Mouse (Mus musculus) left cerebral cortex, adult 18-20 months (tissue): ENCODE results near the gene Srrm2. TPM values are rescaled to one million over a fixed set of nuclear protein-coding genes. Genes with fewer than 3 reads are reported as not detected.
"Not testable (repeated sequence)": the region's sequence is repeated elsewhere in the genome, so short reads cannot be mapped to it uniquely, and the experiment has no call there.

Source experiments
- DNase-seq, 2 experiments: peaks; one replicate each; pipeline ENCODE4 v3.0.0; 2021 to 2022; ENCODE audit warnings: low spot score in 2 of 2, mixed read lengths in 1 of 2
- total RNA-seq, 2 experiments: library from RNA; stranded (reverse); gene quantifications; 2 replicates each; pipeline ENCODE4 v1.2.3; 2021

Gene Srrm2
- total RNA-seq, 2 experiments from 2014 or later: 548 to 585 TPM

DNA sequence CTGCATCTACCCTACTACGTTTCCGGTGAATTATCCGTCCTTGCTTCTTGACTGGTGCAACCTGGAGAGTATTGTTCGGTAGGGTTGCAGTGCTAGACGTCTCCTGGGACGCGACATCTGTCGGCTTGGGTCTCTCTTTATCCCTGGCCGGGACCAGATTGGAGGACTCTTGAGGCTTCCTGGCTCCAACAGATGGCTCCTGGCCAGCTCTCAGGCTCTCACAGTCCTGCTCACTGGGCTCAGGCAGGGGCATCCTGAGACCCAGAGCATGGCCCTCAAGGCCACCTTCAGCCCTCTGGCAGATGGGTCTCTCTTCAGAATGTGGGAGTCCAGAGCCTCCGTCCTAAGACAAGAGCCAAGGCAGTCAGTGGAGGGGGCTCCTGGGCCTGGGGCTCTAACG lies 27.4 kb upstream of the Srrm2 start:
- DNase-seq: no peak

DNA sequence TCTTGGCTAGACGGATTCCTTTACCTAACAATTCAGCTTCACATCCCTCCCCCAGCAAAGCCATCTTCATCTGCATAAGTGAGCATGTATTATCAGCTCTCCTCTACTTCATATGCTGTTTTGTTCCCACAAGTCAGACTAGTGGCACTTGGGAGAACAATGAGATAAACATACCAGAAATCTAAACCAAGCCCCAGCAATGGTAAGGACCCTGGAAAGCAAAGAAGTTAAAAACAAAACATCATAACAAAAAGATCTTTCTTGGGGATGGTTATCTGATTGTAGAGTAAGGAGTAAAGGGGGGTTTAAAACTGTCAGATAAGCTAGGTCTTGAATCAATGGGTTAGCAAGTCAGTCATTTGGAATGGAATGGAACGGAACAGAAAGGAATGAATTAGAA lies 19.8 kb upstream of the Srrm2 start:
- no peak for DNase-seq

DNA sequence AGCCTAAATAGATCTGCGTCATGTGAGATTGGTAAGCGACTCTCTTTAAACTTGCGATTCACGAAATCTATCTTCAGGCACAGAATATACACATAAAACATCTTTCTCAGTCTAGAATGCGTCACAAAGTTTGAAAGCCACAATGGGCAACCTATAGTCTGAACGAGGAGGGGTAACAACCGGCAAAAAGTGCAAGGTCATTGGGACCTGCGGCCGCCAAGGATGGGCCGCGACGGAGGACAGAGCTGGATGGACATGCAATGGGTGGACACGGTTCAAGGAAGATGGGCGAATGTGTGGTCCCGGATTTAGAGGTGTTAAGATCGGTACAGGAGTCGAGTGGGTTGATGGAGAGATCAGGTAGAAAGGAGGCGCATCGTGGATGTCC lies 19.4 kb upstream of the Srrm2 start:
- DNase-seq: peak in 1 of 2 experiments; percentile 43

DNA sequence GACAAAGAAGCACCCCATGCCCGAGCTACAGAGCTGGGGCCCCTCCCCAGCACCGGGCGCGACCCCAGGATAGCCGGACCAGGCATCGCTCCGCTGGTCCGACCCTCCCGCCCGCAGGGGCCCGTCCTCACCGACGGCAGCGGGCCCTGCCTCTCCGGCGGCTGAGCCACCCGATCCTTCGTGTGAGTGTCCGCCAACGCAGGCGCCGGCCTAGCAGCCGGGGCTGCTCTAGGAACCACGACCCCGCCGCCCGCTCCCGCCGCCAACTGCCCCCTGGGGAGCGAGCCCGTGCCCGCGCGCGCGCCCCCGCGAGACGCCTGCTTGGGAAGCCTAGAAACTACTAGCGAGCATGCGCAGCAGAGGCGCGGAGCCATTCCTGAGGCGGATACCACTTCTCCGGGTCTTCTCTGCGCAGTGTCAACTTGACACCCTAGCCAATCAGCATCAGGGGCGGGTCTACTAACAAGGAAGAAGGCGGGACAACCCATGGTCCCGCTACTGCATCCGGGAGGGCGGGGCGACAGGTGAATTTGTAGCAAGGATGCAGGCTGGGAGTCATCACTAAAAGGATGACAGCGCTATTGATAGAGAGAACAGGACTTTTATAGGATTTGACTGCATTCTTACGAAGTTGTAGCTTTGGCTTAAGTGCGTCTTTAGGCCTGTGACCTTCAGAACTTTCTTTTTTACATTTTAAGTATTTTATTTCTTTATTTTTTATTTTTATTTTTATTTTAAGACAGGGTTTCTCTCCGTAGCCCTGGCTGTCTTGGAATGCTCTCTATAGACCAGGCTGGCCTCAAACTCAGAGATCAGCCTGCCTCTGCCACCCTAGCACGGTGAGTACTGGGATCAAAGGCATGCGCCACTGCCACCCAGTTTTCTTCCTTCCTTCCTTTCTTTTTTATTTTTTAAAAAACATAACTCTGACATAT lies 18.8 kb upstream of the Srrm2 start, which contains the start of gene Flywch1:
Flywch1 (minus strand) TSS at position 319 of the 935 bp plus-strand sequence.
- DNase-seq: peak; percentile 98 to 99

DNA sequence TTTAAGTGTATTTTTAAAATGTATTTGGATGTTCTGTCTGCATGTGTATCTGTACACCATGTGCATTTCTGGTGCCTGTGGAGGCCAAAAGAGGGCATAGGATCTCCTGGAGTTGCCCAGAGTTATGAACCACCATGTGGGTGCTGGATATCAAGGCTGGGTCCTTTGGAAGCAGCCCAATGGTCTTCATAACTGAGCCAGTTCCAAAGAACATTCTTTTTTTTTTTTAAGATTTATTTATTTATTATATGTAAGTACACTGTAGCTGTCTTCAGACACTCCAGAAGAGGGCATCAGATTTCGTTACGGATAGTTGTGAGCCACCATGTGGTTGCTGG lies 18.1 kb upstream of the Srrm2 start:
- not testable (repeated sequence) for DNase-seq

DNA sequence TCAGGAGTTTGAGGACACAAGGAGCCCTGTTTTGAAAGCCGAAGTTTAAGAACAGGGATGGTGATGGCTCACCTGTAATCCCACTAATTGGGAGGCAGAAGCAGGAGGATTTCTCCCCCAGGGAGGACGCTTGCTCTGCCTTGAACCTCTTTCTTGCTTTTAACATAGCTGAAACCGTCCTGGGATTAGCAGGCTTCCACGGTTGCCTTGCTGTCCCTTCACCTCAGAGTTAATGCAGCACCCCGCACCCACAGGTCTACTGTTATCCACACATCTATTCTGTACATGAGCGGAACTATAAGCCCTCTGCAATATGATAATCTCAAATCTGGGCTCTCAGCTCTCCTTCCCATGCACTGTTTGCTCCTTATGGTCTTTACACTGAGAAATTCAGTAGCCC lies 16.7 kb upstream of the Srrm2 start:
- no peak for DNase-seq

DNA sequence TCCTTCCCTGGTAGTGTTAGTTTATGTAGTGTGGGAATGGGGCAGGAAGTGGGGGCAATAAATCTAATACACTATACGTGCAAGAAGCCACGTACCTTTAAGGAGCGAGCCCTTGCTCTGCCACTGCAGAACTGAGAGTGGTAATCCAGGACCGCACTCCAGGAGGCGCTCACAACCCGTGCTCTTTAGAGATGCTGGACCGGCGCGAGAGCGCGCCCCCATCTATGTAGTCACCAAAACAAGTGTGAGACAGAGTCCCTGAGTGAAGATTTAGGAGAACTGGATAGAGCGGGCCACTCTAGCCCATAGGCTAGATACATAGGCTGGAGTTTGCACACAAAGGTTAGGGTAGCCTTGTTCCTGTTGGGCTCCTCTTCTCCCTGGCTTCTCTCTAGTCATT lies 16.2 kb upstream of the Srrm2 start:
- DNase-seq: peak; percentile 83 to 84

DNA sequence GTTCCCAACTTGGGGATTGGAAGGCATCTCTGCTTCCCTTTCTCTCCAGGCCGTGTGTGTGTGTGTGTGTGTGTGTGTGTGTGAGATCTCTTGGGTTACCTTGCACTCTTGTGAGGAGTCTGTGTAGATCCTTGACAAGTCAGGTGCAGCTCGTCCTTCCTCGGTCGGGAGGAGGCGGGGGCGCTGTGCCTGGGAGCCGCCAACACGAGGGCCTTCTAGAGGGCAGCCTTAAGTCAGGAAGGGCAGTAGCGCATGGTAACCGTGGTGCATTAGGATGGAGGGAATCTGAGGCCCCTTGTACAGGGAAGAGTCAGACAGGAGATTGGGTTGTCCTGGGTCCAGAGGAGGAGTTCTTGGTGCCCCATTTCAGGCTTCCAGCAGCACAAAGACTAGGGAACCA lies 14.1 kb upstream of the Srrm2 start:
- no peak for DNase-seq

DNA sequence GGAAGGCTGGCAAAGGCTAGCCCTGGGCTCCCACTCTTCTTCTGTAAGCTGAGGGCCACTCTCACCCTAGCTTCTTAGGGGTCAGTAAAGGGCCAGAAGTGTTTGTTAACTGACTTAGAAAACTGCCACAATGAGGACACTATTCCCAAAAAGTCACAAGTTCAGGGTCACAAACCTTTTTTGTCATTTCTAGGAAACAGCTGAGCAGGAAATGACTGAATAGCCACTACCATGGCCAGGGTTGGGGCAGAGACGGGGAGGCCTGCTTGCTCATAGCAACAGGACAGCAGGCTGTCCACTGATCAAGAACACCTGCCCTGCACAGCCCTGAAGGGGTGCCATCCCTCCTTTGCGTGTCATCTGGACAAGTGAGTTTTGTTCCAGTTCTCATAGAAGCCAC lies 13.2 kb upstream of the Srrm2 start:
- DNase-seq: no peak

DNA sequence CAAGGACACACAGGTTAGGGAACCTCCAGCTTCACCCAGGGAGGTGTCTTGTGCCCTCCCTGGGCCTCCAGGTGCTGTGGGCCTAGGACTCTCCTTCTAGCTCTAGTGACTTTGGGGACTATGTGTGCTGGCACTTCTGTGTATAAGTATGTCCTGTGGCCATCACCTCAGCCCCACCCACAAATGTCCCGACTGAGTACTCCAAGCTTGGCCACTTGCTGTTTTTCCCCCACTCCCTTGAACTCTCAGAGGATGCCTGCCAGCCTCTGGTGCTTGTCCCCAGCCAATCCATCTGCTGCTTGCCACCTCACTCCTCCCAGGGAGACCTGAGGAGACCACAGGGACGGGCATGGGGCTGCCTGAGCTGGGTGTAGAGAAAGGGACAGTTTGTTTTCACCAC lies 11.9 kb upstream of the Srrm2 start:
- DNase-seq: no peak

DNA sequence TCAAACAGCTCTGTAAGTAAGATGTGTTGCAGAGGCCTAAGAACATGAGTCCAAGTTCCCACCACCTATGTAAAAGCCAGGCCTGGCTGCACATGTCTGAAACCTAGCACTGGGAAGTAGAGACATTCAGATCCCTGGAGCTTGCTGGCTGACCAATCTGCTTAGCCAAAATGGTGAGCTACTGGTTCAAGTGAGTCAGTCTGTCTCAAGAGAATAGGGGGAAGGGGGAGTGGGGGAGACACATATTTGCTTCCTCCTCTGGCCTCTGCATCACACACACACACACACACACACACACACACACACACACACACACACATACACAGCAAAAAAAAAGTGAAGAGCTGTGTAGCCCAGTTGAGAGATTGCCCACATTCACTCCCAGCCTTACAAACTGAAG lies 7.0 kb upstream of the Srrm2 start:
- no peak for DNase-seq

DNA sequence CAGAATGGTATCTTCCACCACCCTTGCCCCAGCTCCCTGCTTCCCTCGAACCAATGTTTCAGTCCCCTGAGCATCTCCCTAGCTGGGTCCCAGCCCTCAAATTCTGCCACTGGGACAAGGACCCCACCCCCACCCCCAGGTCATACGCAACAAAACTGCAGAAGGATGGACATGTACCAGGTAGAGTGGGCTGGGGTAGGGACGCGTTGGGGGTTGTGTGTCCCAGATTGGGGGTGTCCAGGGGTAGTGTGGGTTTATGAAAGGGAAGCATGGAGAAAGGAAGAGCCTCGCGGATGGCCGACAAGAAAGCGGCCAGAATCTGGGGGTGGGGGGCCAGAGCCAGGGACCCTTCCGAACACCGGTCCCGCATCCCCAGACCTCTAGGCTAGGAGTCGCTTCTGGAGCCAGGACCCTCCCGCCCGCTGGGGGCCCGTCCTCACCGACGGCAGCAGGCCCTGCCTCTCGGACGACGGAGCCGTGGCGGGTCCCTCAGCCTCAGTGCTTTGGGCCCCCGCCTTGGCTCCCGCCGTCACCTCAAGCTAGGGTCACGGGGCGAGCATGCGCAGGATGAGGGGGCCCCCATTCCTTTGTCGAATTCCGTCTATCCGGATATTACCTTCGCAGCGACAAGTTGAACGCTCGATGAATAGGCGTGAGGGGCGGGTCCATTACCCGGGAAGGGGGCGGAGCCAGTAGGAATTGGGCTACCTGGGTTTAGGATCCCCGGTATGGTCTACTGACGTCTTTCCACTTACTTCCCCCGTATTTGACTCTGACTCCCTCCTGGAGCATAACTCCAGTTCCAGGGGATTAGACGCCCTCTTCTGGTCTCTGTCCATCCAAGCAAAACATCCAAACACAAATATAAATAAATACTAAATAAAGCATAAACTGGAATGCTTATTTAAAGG lies 4.5 kb upstream of the Srrm2 start, which contains the start of gene Flywch2:
Flywch2 (minus strand) TSS at position 521 of the 911 bp plus-strand sequence.
- peak; percentile 78 to 82 for DNase-seq

DNA sequence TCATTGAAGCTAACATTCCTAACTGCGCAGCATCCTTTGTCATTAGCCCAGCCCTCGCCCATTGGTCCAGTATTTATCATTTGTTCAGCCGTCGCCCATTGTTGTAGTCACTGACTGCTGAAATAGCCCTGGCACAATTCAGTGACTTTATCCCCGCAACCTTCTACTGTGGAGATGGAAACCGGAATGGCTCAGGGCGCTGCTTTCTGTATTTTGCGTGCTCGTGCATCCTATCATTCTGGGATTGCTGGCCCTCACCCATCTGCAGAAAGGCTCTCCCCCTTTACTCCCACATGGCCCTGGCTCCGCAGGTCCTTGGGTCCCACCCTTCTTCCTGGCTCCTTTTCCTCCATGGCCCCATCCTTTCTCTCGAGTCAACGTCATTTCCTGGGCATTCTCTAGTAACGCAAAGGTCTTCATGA lies 3.8 kb upstream of the Srrm2 start:
- DNase-seq: peak; percentile 18 to 28

DNA sequence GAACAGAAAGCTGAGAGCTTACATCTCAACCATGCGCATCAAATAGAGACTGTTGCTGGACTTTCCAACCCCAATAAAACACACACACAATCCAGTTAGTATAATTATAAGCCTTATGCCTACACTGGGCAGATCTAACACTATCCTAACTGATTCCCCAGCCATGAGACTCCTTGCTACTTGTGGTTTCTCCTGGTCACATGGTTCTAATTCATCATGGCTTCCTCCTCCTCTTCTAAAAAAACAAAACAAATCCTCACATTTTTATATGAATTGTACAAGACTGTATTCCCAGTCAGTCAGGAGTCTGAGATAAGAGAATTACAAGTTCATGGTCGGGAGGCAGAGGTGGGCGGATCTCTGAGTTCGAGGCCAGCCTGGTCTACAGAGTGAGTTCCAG lies 1.4 kb upstream of the Srrm2 start:
- DNase-seq: no peak

DNA sequence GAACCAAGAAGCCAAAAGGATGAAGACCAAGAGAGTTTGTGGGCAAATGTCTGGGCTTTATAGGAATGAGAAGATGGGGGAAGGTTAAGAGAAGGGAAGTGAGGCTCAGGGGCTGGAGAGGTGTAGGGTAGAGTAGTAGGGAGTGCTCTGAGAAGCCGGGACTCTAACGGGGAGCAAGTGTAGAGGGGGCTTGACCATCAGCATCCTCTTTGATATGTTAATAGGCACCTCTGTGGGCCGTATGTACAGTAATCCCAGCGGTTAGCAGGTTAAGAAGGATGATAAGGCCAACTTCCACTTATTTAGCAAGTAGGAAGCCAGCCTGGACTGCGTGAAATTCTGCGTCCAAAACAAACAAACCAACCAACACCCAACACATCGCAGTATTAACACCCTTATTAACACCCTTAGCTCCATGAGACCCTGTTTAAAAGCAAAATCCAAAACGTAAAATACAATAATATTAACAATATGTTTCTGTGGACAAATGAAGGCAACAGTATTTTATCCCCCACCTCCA lies 523 bp upstream of the Srrm2 start:
- DNase-seq: no peak

DNA sequence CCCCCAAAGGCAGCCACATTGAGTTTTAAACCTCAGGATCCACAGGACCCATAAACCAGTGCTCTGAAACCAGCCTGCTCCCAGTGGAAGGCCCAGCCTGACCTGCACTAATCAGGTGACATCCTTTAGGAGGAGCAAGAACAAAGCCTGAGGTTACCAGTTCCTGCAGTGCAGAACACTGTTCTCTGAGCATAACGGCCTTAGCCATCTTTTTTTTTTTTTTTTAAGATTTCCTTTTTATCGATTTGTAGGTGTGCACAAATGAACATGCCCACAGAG lies 686 bp downstream of the Srrm2 start:
- DNase-seq: peak in 1 of 2 experiments; percentile 25

DNA sequence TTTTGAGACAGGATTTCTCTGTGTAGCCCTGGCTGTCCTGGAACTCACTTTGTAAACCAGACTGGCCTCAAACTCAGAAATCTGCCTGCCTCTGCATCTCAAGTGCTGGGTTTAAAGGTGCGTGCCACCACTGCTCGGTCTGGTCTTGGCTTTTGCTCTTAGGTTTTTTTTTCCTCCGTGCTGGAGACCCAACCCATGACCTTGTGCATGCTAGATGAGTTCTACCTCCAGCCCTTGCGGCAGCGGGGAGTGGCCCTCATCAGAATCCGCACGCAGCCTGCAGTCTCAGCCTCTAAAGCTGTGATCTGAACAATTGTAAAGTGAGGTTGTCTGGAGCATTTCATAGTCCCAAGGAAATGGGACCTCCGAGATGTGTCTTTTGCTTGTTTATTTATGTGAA lies 5.0 kb downstream of the Srrm2 start:
- no peak for DNase-seq

DNA sequence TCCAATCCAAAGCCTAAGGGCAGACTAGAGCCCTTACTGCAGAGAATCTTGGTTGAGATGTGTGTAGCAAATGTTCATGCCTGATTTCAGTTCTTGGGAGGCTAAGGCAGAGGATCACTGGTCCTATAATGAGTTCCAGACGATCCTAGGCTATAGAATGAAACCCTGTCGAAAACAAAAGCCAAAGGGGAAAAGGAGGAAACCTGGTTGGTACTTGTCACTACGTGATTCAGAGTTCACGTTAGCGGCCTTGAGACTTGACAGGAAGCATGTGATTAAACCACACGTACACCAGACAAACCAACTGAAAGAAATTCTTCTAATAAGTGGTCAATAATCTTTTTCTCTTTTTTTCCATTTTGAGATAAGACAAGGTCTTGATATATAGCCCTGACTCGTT lies 7.0 kb downstream of the Srrm2 start:
- DNase-seq: no peak

DNA sequence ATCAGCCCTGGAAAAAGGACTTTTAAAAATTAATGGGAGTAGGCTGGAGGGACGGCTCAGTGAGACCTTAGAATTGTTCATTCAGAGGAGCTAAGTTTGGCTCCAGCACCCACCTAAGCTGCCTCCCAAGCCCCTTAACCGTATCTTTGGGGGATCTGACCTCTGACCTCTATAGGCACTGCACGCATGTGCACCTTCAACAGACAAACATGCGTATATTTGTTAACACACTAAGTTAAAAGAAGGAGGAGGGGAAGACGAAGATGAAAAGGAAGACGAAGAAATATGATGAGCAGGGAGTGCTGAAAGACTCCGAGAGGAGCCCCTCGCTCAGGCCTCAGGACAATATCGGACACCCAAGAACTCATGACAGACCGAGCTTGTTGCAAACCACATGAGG lies 11.3 kb downstream of the Srrm2 start:
- no peak for DNase-seq

DNA sequence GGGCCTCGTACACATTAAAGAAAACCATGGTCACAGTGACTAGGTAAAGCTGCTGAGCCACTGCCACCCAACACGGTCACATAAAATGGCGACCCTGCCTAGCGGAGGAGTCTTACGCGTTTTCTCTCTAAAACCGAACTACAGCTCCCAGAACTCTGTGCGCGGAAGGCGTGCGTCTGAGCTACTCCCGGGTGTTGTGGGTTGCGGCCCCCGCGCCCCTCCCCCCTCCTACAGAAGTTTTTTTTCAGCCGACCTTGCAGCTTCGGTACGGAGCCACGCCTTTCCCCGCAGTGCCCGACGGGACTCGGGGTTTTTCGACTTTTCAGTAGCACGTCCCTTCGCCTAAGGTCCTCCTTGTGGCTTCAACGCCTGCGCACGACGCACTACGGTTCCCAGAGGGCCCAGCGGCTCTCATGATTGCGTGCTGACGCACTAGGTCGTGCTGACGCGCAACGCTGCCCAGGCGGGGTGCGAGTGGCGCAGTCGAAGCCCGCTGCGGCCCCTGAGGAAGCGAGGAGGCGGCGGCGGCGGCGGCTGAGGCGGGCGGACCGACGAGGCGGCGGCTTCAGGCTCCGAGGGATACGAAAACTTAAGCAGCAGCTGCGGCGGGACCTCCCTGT lies 12.5 kb downstream of the Srrm2 start:
- peak; percentile 98 to 99 for DNase-seq

DNA sequence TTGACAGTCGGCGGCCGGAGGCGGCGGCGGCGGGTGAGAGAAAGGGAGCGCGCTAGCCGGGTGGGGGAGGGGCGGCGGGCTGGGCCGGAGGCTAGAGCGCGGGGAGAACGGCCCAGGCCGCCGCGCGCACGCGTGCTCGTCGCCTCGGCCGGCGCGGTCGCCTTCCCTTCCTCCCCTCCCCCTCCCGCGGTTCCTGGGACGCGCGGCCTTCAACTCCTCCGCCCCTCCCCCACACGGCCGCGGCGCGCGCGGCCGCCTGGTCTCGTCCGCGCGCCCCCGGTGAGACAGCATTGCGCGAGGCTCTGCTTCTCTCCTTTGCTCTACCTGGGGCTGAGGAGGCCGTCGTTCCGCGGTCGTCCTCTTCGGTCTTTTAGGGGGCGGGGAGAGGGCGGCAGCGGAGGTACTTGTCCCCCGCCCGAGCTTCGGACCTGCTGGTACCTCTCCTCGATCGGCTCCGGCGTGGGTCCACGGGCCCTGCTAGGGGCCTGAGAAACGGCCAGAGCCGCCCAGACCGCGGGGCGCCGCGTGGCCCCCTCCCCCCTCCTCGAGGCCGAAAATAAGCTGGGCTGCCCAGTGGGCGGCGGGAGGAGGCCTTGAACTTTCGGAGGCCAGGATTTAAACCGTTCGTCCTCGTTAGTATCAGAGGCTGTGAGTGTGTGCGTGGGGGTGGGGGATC lies 13.2 kb downstream of the Srrm2 start:
- peak; percentile 68 to 71 for DNase-seq
